Mouse (Mus musculus) forebrain, postnatal 0 days (tissue): ENCODE measurements around the gene Plbd2. TPM values are rescaled to one million over a fixed set of nuclear protein-coding genes. Genes with fewer than 3 reads are reported as not detected.

Experiments
- ATAC-seq: fragments of 200-750 bp; cut with Nextera tagmentation; 2 replicates; pipeline ENCODE4 v1.8.0; 2017; ENCODE audit warnings: mild to moderate bottlenecking, moderate library complexity
- DNase-seq: peaks from one replicate; pipeline ENCODE4 v3.0.0-alpha.2; 2015
- H3K27ac ChIP-seq: fragments of 300-500 bp; sonication (generic); 2 replicates; pipeline ENCODE4 v1.5.1; 2014; ENCODE audit warnings: low read depth, mild to moderate bottlenecking, antibody characterized with exemption, low read length, moderate library complexity, mixed read lengths
- H3K27me3 ChIP-seq: fragments of 300-500 bp; sonication (generic); 2 replicates; pipeline ENCODE4 v1.6.1; 2014; ENCODE audit warnings: mild to moderate bottlenecking, low read length, mixed read lengths; ENCODE audit not compliant: insufficient read depth
- H3K36me3 ChIP-seq: fragments of 300-500 bp; sonication (generic); 2 replicates; pipeline ENCODE4 v1.6.1; 2014; ENCODE audit warnings: mild to moderate bottlenecking, moderate library complexity; ENCODE audit not compliant: insufficient read depth
- H3K4me1 ChIP-seq: fragments of 300-500 bp; sonication (generic); 2 replicates; pipeline ENCODE4 v1.6.1; 2014; ENCODE audit warnings: antibody characterized with exemption; ENCODE audit not compliant: insufficient read depth
- H3K4me2 ChIP-seq: fragments of 300-500 bp; sonication (generic); 2 replicates; pipeline ENCODE4 v1.6.1; 2014; ENCODE audit warnings: low read depth, mild to moderate bottlenecking, moderate library complexity
- H3K4me3 ChIP-seq: fragments of 300-500 bp; sonication (generic); 2 replicates; pipeline ENCODE4 v1.5.1; 2014; ENCODE audit warnings: low read depth, low read length, mixed read lengths
- H3K9ac ChIP-seq: fragments of 300-500 bp; sonication (generic); 2 replicates; pipeline ENCODE4 v1.6.1; 2014; ENCODE audit warnings: mild to moderate bottlenecking
- H3K9me3 ChIP-seq: fragments of 300-500 bp; sonication (generic); 2 replicates; pipeline ENCODE4 v1.6.1; 2016; ENCODE audit warnings: low read length
- CTCF ChIP-seq: sonication (generic); IDR thresholded peaks from 2 replicates; pipeline ENCODE4 v1.5.1; 2016; ENCODE audit warnings: antibody characterized with exemption, control low read depth, low read depth
- WGBS: fragments of 180-500 bp; shearing (Covaris S2); extraction: QIAGEN DNeasy Blood & Tissue Kit; methylation state at CpG from one replicate; pipeline ENCODE4 v1.1.7; 2014; 5-methylcytosine and 5-hydroxymethylcytosine counted together
- polyA plus RNA-seq: library from polyadenylated mRNA; unstranded; fragments of >200 nt; fragmentation: Nextera tagmentation; extraction: Ambion mirVana; gene quantifications from 2 replicates; pipeline ENCODE4 v1.2.1, GENCODE M21; 2015
- total RNA-seq: library from RNA; depleted of rRNA; stranded (reverse); fragments of >200 nt; gene quantifications from 2 replicates; pipeline ENCODE4 v1.2.3, GENCODE M21; 2014; rRNA removed

Gene Plbd2
- 19.5 and 23.7 TPM in 2 replicates for total RNA-seq
- polyA plus RNA-seq = 33.5 and 39.4 TPM in 2 replicates

GRCm38 (mm10) chr5:120503144-120503795, at the start of gene Plbd2:
Gene Plbd2, minus strand, starts transcription at chr5:120503625.
- under 1% methylated on average over 43 of the region's 55 CpGs for WGBS

GRCm38 (mm10) chr5:120550673-120551072, 47.2 kb upstream of the Plbd2 start:
- no peak for TF ChIP-seq CTCF
- Histone ChIP-seq H3K4me2 (no peak overlapping the region), H3K9ac (no peak overlapping the region), H3K36me3 (peaks cover 27% of the 10 kb centered on the region), H3K4me3 (no peak overlapping the region), H3K9me3 (no peaks in the 10 kb centered on the region), H3K27ac (no peak overlapping the region), H3K4me1 (no peaks in the 10 kb centered on the region), H3K27me3 (no peaks in the 10 kb centered on the region)
- DNase-seq = no peak
- no peak for ATAC-seq
- WGBS = 96% methylated on average over 5 of the region's 5 CpGs

More at GRCm38 (mm10) chr5:120503144-120503795, at the start of gene Plbd2:
- TF ChIP-seq CTCF = no peak
- H3K27me3 ChIP-seq = no peaks in the 10 kb centered on the region
- H3K4me2 ChIP-seq = peak within 1 kb of the TSS; percentile 86
- peak; percentile 90 for ATAC-seq
- H3K9ac ChIP-seq = peak within 1 kb of the TSS; percentile 88
- no peaks in the 10 kb centered on the region for H3K9me3 ChIP-seq
- DNase-seq = peak; percentile 96
- H3K27ac ChIP-seq = 0 out of 2 replicates have a peak within 1 kb of the TSS, but pooled peaks have one; percentile 15
- H3K36me3 ChIP-seq = peaks cover 7% of the 10 kb centered on the region; the same call in 1 of the 2 replicates
- H3K4me3 ChIP-seq = peak within 1 kb of the TSS; percentile 94
- 0 out of 2 replicates have a peak, but pooled peaks cover 12% of the 10 kb centered on the region for H3K4me1 ChIP-seq

GRCm38 (mm10) chr5:120550137-120550536, 46.7 kb upstream of the Plbd2 start:
- H3K27me3 ChIP-seq = no peaks in the 10 kb centered on the region
- H3K9me3 ChIP-seq = no peaks in the 10 kb centered on the region
- peaks cover 22% of the 10 kb centered on the region for H3K36me3 ChIP-seq
- DNase-seq (no peak), ATAC-seq (no peak)
- H3K27ac ChIP-seq = no peak overlapping the region
- no peaks in the 10 kb centered on the region for H3K4me1 ChIP-seq
- WGBS = 90% methylated on average over 5 of the region's 5 CpGs
- no peak for TF ChIP-seq CTCF
- H3K4me2 ChIP-seq = no peak overlapping the region
- H3K4me3 ChIP-seq = no peak overlapping the region
- H3K9ac ChIP-seq = no peak overlapping the region

- WGBS = 79% methylated on average over 11 of the region's 11 CpGs
- no peaks in the 10 kb centered on the region for H3K4me1 ChIP-seq
- no peak overlapping the region for H3K4me2 ChIP-seq
- no peak overlapping the region for H3K4me3 ChIP-seq
- H3K36me3 ChIP-seq = peaks cover 22% of the 10 kb centered on the region
- TF ChIP-seq CTCF = no peak
- H3K9me3 ChIP-seq = no peaks in the 10 kb centered on the region
- DNase-seq (no peak), ATAC-seq (no peak)
- H3K27me3 ChIP-seq = no peaks in the 10 kb centered on the region
- no peak overlapping the region for H3K27ac ChIP-seq
- no peak overlapping the region for H3K9ac ChIP-seq
Measured at GRCm38 (mm10) chr5:120548236-120548850, 44.9 kb upstream of the Plbd2 start.

- TF ChIP-seq CTCF = no peak
- Histone ChIP-seq H3K9me3 (no peaks in the 10 kb centered on the region), H3K4me3 (no peak overlapping the region), H3K9ac (no peak overlapping the region), H3K36me3 (peaks cover 20% of the 10 kb centered on the region), H3K27me3 (no peaks in the 10 kb centered on the region), H3K27ac (no peak overlapping the region), H3K4me1 (no peaks in the 10 kb centered on the region), H3K4me2 (no peak overlapping the region)
- 71% methylated on average over 4 of the region's 5 CpGs for WGBS
- no peak for DNase-seq
- no peak for ATAC-seq
Measured at GRCm38 (mm10) chr5:120536632-120537031, 33.2 kb upstream of the Plbd2 start.

GRCm38 (mm10) chr5:120536046-120536445, 32.6 kb upstream of the Plbd2 start:
- Histone ChIP-seq H3K36me3 (peaks cover 20% of the 10 kb centered on the region), H3K9ac (no peak overlapping the region), H3K4me2 (no peak overlapping the region), H3K4me1 (no peaks in the 10 kb centered on the region), H3K9me3 (no peaks in the 10 kb centered on the region), H3K27ac (no peak overlapping the region), H3K27me3 (no peaks in the 10 kb centered on the region), H3K4me3 (no peak overlapping the region)
- WGBS = 54% methylated on average over 13 of the region's 13 CpGs
- ATAC-seq = peak; percentile 42
- no peak for TF ChIP-seq CTCF
- no peak for DNase-seq

GRCm38 (mm10) chr5:120534686-120535075, 31.3 kb upstream of the Plbd2 start:
- Histone ChIP-seq H3K4me3 (no peak overlapping the region), H3K27me3 (no peaks in the 10 kb centered on the region), H3K4me2 (no peak overlapping the region), H3K9ac (no peak overlapping the region), H3K27ac (peak overlapping the region; percentile 69), H3K9me3 (no peaks in the 10 kb centered on the region), H3K36me3 (peaks cover 17% of the 10 kb centered on the region), H3K4me1 (no peaks in the 10 kb centered on the region)
- 41% methylated on average over 2 of the region's 2 CpGs for WGBS
- no peak for DNase-seq
- ATAC-seq = peak; percentile 46
- TF ChIP-seq CTCF = no peak
